Mouse (Mus musculus) spleen, adult 2 months (tissue): ENCODE data around the gene Slc4a4. TPM values are rescaled to one million over a fixed set of nuclear protein-coding genes. Genes with fewer than 3 reads are reported as not detected.
"Not testable (repeated sequence)": the region's sequence is repeated elsewhere in the genome, so short reads cannot be mapped to it uniquely, and the experiment has no call there.

Experiments used
- DNase-seq, 2 experiments: peaks; one replicate each; pipeline versions ENCODE4 v3.0.0 to v3.0.0-alpha.2; 2012 to 2021; ENCODE audit warnings: low spot score in 2 of 2, low read depth in 1 of 2
- H3K27ac ChIP-seq: fragments of 200-500 bp; 2 replicates; pipeline ENCODE4 v1.5.1; 2012; ENCODE audit warnings: low read length, inconsistent platforms; ENCODE audit not compliant: insufficient read depth
- H3K27me3 ChIP-seq: fragments of 200-500 bp; 2 replicates; pipeline ENCODE4 v1.6.1; 2012; ENCODE audit warnings: mild to moderate bottlenecking, moderate library complexity, low read length, inconsistent platforms; ENCODE audit not compliant: control insufficient read depth, insufficient read depth
- H3K36me3 ChIP-seq: fragments of 200-500 bp; 2 replicates; pipeline ENCODE4 v1.6.1; 2012; ENCODE audit warnings: mild to moderate bottlenecking, low read length, inconsistent platforms; ENCODE audit not compliant: control insufficient read depth, insufficient read depth
- H3K4me1 ChIP-seq: fragments of 200-500 bp; 2 replicates; pipeline ENCODE4 v1.6.1; 2011; ENCODE audit warnings: inconsistent platforms; ENCODE audit not compliant: control insufficient read depth, insufficient read depth, insufficient read length
- H3K4me3 ChIP-seq: fragments of 200-500 bp; 2 replicates; pipeline ENCODE4 v1.5.1; 2011; ENCODE audit warnings: mild to moderate bottlenecking, inconsistent platforms; ENCODE audit not compliant: insufficient read depth, insufficient read length; ENCODE audit errors: extremely low read depth
- CTCF ChIP-seq: fragments of 200-500 bp; IDR thresholded peaks from 2 replicates; pipeline ENCODE4 v1.5.1; 2011; ENCODE audit warnings: mild to moderate bottlenecking, inconsistent platforms; ENCODE audit not compliant: insufficient read depth, insufficient read length, insufficient replicate concordance; ENCODE audit errors: extremely low read depth
- POLR2A ChIP-seq: fragments of 200-500 bp; IDR thresholded peaks from 2 replicates; pipeline ENCODE4 v1.6.1; 2011; ENCODE audit warnings: low read depth, low read length, inconsistent platforms
- WGBS: fragments of 180-500 bp; shearing (Covaris S2); methylation state at CpG from one replicate; pipeline ENCODE4 v1.1.7; 2018; 5-methylcytosine and 5-hydroxymethylcytosine counted together
- polyA plus RNA-seq: library from polyadenylated mRNA; depleted of rRNA; stranded (reverse); fragments of >200 nt; gene quantifications from 2 replicates; pipeline ENCODE4 v1.2.3, GENCODE M21; 2012

Gene Slc4a4
- polyA plus RNA-seq, 1 experiment, result 0.14 TPM

DNA sequence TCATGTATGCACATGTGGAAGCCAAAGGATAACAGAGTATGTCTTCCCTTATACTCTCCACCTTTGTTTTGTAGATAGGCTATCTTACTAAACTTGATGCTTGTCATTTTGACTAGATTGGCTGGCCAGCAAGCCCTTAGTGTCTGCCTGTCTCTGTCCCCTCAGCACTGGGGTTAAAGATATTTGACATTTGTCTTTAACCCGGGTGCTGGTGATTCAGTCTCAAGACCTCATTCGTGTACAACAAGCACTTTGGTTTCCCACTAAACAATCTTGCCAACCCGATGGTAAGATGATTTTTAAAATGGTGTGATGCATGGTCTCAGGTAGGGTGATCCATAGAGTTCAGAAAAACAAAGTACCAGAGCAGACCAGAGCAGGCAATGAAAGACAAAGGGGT lies 210.7 kb downstream of the Slc4a4 start:
- WGBS, result 87% methylated on average over 3 of the region's 3 CpGs
- H3K36me3 ChIP-seq, result no peaks in the 10 kb centered on the region
- H3K27ac ChIP-seq, result no peak overlapping the region
- H3K27me3 ChIP-seq, result no peaks in the 10 kb centered on the region
- DNase-seq, result no peak
- H3K4me1 ChIP-seq, result no peaks in the 10 kb centered on the region
- no peak for TF ChIP-seq POLR2A
- no peak for TF ChIP-seq CTCF
- no peak overlapping the region for H3K4me3 ChIP-seq

DNA sequence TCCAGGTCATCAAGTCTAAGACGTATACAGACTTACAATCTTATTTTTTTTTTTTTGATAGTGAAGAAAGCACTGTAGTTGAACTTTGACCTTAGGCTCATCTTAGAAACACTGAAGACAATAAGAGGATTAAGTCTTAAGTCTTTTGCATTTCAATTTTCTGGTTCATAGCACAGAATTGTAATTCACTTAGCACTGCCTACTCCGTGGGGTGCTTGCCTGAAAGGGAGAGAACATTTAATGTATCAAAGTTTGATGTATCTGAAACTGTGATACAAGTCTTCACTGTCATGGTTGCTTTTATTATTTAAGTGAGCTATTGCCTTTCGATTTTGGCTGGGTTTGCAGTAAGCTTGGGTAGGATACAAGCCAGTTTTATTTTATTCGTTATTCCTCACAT lies 211.5 kb downstream of the Slc4a4 start:
- DNase-seq, result no peak
- Histone ChIP-seq H3K27ac (no peak overlapping the region), H3K27me3 (no peaks in the 10 kb centered on the region), H3K4me3 (no peak overlapping the region), H3K36me3 (no peaks in the 10 kb centered on the region), H3K4me1 (no peaks in the 10 kb centered on the region)
- TF ChIP-seq POLR2A, result no peak
- no peak for TF ChIP-seq CTCF
- 85% methylated on average over 4 of the region's 4 CpGs for WGBS

DNA sequence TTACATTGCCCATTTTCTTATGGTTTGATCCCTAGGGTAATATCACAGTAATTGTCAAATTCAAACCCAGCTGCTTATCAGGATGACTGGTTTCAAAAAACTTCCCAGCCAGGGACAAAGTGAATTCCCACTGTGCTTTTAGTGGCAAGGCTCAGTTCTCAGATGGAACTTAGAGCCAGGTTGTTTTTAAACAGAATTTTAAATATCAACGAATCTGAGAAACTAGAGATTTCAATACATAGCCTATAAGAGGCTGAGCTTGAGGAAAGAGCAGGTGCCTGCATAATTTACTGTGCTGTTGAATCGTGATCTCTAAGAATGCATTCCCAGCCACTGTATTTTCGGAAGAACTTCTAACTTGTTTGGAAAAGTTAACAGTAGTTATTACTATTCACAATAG lies 213.3 kb downstream of the Slc4a4 start:
- Histone ChIP-seq H3K36me3 (no peaks in the 10 kb centered on the region), H3K4me3 (no peak overlapping the region), H3K27ac (no peak overlapping the region), H3K27me3 (no peaks in the 10 kb centered on the region), H3K4me1 (no peaks in the 10 kb centered on the region)
- 86% methylated on average over 3 of the region's 3 CpGs for WGBS
- no peak for TF ChIP-seq CTCF
- no peak for TF ChIP-seq POLR2A
- no peak for DNase-seq

DNA sequence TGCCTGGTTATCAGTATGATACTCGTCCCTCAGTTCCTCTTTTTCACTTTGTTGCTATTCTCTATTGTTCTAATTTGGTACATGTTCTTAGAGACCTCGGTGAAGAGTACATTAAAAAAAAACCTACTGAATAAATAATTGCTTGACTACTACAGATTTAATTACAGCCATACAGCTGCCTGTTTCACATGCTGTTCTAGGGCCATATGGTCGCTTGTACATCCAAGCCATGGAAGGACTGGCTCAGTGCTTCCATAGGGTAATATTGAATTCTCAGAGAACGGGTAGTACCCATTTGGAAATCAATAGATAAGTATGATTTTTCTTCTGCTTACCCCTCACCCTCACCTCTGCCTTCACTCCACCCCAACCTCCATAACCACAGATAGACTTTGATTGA lies 215.9 kb downstream of the Slc4a4 start:
- Histone ChIP-seq H3K27me3 (no peaks in the 10 kb centered on the region), H3K4me3 (no peak overlapping the region), H3K27ac (no peak overlapping the region), H3K4me1 (no peaks in the 10 kb centered on the region), H3K36me3 (no peaks in the 10 kb centered on the region)
- no peak for DNase-seq
- WGBS, result 43% methylated on average over 4 of the region's 4 CpGs
- TF ChIP-seq POLR2A (no peak), CTCF (no peak)

DNA sequence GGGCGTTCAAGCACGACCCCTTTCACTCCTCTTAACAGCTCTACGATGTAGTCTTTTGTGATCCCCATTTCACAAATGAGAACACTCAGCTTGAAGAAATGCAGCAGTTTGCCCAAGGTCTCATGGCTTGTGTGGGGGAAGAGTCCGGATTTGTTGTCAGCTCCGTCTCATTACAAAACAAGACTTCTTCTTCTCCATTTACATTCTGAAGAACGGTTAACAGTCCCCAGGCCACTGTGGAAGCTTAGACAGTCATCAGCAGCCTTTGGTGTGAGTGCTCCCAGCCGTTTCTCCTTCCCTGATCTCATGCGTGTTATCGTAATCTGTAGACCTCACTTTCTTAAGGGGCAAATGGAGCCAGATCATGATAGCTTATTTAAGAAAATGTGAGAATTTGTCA lies 218.7 kb downstream of the Slc4a4 start:
- no peak overlapping the region for H3K27ac ChIP-seq
- TF ChIP-seq CTCF (no peak), POLR2A (no peak)
- no peaks in the 10 kb centered on the region for H3K4me1 ChIP-seq
- H3K36me3 ChIP-seq, result no peaks in the 10 kb centered on the region
- WGBS, result 78% methylated on average over 9 of the region's 9 CpGs
- no peaks in the 10 kb centered on the region for H3K27me3 ChIP-seq
- no peak for DNase-seq
- H3K4me3 ChIP-seq, result no peak overlapping the region

DNA sequence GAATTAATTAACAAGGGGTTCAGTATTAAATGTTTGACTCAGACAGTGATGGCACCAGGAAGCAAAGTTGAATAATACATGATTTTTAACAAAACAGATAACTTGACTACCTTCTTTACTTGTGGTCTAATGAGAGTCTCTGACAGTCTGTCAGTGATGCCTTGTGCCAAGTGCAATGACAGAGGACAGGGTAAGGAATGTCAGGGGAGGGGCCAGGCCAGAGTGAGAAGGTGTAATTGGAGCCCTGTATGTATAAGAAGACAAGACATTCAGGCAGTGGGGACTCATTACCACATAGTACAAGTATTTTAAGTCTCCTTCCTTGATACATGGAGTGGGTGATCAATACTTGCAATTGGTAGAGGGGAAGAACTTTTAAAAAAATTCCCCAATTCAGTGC lies 219.6 kb downstream of the Slc4a4 start:
- H3K36me3 ChIP-seq, result no peaks in the 10 kb centered on the region
- H3K27ac ChIP-seq, result no peak overlapping the region
- DNase-seq, result no peak
- TF ChIP-seq POLR2A (no peak), CTCF (no peak)
- H3K27me3 ChIP-seq, result no peaks in the 10 kb centered on the region
- H3K4me1 ChIP-seq, result no peaks in the 10 kb centered on the region
- no peak overlapping the region for H3K4me3 ChIP-seq

DNA sequence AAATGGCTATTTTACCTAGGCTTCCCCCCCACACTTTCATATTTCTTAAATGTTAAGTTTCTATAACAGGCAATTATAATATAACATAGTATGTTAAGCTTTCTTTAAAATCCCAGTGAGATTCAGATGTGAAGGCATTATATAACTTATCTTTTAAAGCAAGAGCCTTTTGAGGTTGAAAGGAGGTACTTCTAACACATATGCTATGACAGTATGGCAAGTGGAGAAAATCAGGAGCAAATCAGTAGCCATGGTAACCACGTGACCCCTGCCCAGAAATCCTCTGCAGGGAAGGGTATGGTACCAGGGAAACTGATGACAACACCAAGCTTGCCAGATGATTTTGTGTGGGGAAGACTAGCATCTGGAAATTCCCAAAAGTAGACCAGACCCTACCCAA lies 222.2 kb downstream of the Slc4a4 start:
- H3K27me3 ChIP-seq, result no peaks in the 10 kb centered on the region
- no peaks in the 10 kb centered on the region for H3K36me3 ChIP-seq
- no peak for TF ChIP-seq CTCF
- TF ChIP-seq POLR2A, result no peak
- no peak overlapping the region for H3K27ac ChIP-seq
- no peaks in the 10 kb centered on the region for H3K4me1 ChIP-seq
- no peak for DNase-seq
- H3K4me3 ChIP-seq, result no peak overlapping the region
- WGBS, result 77% methylated on average over 1 of the region's 1 CpGs

DNA sequence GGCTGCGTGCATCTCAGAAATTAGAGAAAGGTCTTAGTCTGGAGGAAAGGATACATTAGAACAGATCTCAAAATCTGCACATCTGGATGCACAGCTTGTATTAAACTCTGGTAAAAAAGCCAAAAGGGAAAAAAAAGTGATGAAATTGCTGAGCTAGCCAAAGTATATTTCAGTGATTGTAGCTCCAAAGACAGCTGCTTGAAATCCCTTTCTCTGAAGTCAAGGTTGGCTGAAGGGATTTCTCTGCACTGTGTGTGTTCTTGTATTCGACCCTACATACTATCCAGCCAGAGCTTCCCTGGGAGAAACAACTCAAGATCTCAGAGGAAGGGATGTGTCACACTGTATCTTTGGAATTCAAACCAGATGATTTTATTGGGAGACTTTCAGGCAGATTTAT lies 223.2 kb downstream of the Slc4a4 start:
- WGBS, result 87% methylated on average over 2 of the region's 2 CpGs
- no peaks in the 10 kb centered on the region for H3K27me3 ChIP-seq
- H3K4me3 ChIP-seq, result no peak overlapping the region
- H3K36me3 ChIP-seq, result no peaks in the 10 kb centered on the region
- H3K27ac ChIP-seq, result no peak overlapping the region
- no peak for DNase-seq
- TF ChIP-seq CTCF, result no peak
- TF ChIP-seq POLR2A, result no peak
- no peaks in the 10 kb centered on the region for H3K4me1 ChIP-seq

DNA sequence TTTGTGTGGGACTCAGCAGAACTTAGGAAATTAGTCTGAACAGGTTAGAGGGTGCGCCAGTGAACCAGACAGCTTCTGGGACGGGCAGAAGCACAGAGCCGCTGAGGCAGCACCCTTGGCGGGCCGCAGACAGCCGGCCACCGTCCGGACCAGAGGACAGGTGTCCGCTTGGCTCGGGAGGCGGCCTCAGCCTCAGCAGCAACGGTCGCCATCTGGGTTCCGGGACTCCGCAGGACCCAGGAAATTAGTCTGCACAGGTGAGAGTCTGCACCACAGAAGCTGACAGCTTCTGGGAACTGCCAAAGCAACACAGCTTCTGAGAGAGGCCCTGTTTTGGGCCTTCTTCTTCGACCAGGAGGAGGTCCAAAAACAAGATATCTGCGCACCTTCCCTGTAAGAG lies 225.4 kb downstream of the Slc4a4 start:
- H3K27me3 ChIP-seq, H3K27ac ChIP-seq, H3K36me3 ChIP-seq, H3K4me1 ChIP-seq, H3K4me3 ChIP-seq, DNase-seq: not testable (repeated sequence)
- 90% methylated on average over 15 of the region's 17 CpGs for WGBS
